Mouse (Mus musculus) spleen, postnatal 14 days (tissue): ENCODE measurements at regions not wholly inside any gene's neighbourhood (a gene's known extent, or its start where the extent isn't known, plus 50 kb on each side); places are given as distances from the start of the nearest gene placed in this dataset.
"Not testable (repeated sequence)": the region's sequence is repeated elsewhere in the genome, so short reads cannot be mapped to it uniquely, and the experiment has no call there.

Source experiments
- DNase-seq, 2 experiments: peaks; one replicate each; pipeline ENCODE4 v3.0.0; 2021 to 2022; ENCODE audit warnings: low spot score in 2 of 2

DNA sequence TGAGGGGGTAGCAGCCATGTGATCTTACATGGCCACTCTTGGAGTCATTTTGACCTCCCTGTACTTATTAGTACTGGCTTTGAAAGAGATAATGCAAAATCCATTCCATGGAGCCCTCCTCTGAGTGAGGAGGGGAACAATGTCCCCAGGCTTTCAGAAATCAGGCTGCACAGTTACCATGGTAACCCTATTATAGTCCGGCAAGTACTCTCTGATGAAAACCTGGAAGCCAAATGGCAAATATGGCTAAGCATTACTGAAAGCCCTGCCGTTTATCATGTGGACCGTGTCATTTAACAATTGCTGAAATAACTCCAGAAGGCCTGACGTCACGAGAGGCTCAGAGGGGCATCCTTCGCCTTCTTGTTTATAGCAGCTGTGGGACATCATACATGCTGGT, 82.5 kb upstream of the Xcl1 start:
- DNase-seq, result no peak

DNA sequence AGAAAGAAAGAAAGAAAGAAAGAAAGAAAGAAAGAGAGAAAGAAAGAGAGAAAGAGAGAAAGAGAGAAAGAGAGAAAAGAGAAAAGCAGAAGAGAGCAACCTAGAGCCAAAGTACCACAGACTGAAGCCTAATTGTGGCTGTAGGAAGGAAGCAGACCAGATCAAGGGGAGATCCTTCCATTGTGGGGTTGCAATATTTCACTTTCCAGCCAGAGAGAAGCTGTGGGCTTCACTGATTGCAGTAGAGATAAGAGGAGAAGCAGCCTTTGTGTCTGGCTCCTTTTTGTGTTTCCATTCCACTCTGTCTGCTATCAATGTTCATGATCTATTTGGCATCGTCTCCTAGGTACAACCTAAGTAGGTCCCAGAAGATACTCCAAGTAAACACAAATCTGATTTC, 79.0 kb upstream of the Xcl1 start:
- DNase-seq, result no peak

DNA sequence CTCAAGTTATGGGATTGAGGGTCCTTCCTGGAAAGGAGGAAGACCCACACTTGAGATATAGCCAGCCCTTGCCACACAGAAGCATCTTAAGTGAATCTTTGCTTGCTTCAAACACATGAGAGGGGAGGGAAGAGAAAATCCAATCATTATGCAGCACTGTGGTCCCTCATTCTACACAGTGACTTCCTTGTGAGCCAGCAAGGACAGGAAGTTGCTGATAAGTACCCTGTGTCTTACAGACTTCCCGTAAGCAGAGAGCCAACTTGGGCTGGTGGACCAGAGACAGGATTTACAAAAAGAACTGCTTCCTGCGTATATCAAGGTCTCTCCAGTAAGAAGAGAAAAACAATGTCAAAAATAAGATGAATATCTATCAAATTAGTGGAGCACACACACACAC, 78.1 kb upstream of the Xcl1 start:
- no peak for DNase-seq

DNA sequence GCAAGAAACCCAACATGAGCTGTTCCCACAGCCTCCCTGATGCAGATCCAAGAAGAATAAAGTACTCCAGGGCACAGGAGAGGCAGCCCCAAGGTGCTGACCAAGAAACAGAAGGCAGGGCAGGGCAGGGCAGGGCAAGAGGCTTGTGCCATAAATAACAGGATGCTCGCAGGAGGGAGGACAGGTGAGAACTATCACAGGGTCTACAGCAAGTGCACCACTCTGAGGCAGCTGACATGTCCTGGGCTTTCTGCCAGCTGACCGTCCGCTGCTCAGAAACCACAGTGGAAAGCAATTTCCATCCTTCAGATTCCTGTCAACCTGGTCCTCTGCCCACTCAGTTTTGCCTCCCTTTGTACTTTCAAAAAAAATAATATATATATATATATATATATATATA, 77.0 kb upstream of the Xcl1 start:
- no peak for DNase-seq

DNA sequence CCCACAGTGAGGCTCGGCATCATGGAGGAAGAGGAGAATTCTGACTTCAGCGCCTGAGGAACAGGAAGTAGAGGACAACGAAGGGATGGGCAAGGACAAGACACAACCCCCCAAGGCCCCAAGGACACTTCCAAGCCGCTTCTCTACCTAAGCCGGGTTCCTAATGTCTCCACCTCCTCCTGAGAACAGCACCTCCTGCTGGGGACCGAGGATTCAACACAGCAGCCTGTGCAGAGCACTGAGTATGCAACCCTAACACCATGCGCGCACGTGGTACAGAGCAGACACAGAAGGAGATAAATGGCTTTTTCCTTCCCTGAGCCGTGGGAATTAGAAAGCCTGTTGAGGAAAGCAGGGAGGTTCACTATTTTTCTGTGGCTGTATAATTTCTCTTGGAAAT, 64.2 kb upstream of the Xcl1 start:
- peak in 1 of 2 experiments; percentile 8 for DNase-seq

DNA sequence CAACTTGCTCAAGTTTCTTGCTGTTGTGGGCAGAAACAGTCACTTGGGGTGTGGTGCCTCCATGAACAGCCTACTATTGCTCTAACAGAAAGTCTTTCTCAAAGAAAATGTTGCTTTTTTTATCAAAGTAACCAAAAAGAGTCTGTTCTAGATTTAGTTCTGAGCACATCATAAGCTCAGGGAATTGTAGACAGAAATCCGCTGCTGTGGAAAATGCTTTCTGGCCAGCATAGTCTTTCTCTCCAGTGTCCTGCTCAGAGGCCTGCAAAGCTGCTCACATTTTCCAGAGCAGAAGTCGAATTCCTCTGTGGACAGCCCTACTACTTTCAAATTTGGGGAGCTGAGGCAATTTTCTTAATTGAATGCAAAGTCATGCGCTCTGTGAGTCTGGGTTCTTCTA, 63.3 kb upstream of the Xcl1 start:
- no peak for DNase-seq

DNA sequence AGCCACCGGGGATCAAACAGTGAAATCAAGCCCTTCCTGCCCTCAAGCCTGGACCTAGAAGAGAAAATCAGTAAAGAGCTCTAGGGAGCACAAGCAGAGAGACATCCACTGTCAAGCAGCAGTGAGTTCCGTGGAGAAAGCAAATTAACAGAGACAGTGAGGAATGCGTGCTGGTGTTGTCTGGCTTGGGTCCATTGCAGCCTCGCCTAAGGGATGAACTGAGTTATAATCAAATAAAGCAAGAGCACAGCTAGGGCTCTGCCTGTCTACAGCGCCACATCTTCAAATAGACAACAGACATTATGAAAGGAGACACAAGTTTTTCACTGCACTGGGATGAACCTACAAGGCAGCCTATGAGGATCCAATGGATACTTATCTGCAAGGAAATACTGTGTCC, 62.3 kb upstream of the Xcl1 start:
- no peak for DNase-seq

- DNase-seq, result no peak
These were observed 58.9 kb upstream of the Xcl1 start for GRCm38 (mm10) chr1:164994247-164994660.

DNA sequence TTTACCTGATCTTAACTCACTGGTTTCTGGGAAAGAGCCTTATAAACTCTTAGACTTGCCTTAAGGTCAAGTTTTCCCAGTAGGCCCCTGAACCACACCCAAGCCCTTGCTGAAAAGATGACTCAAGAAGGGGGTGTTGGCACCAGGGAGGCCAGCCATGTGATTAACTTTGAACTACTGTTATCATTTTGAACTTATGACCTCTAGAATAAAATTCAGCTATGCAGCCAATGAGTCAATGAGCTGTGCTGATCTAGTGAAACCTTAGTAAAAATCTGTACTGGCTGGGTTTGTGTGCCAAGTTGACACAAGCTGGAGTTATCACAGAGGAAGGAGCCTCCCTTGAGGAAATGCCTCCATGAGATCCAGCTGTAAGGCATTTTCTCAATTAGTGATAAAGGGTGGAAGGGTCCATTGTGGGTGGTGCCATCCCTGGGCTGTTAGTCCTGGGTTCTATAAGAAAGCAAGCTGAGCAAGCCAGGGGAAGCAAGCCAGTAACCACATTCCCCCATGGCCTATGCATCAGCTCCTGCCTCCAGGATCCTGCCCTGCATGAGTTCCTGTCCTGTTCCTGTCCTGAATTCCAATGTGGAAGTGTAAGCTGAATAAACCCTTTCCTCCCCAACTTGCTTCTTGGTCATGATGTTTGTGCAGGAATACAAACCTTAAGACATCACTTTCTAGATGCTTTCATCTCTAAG, 58.0 kb upstream of the Xcl1 start:
- DNase-seq, result not testable (repeated sequence)

DNA sequence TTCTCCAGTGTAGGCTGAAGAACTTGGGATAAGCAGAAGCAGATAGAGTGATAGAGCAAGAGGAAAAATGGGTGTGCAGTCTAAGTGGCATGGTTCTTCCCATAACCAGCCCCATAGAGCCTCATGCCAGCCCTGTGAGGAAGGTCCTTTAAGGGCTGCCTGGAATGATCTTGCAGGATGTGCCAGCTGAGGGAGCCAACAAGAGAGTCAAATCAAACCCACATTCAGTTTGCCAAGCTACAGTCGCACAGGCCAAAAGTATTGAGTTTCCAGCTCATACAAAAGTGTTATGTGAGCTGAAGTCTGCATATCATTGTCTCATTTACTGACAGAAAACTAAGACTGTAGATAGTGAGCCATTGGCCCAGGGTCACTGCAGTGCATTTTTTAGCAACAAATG, 53.7 kb upstream of the Xcl1 start:
- DNase-seq, result no peak

- no peak for DNase-seq
These were observed 52.9 kb upstream of the Xcl1 start for GRCm38 (mm10) chr1:164988191-164988590.

- not testable (repeated sequence) for DNase-seq
These were observed 50.2 kb upstream of the Xcl1 start for GRCm38 (mm10) chr1:164985521-164985920.
